Mouse (Mus musculus): ENCODE measurements at regions not wholly inside any gene's neighbourhood (a gene's known extent, or its start where the extent isn't known, plus 50 kb on each side); places are given as distances from the start of the nearest gene placed in this dataset.

GRCm38 (mm10) chr8:82265745-82266144, 137.3 kb downstream of the Il15 start:
- Histone ChIP-seq H3K9ac (replicated peaks; ENCODE audit: low read depth, low read length) (no peak overlapping the region), H3K4me3 (replicated peaks; ENCODE audit: low read length) (no peak overlapping the region), H3K4me2 (ENCODE audit: low read length) (no peak overlapping the region), H3K27me3 (replicated peaks; ENCODE audit: control insufficient read depth, insufficient read depth, low read length) (no peaks in the 10 kb centered on the region), H3K36me3 (ENCODE audit: control insufficient read depth, insufficient read depth) (no peaks in the 10 kb centered on the region), H3K27ac (ENCODE audit: low read length) (no peak overlapping the region), H3K4me1 (replicated peaks; ENCODE audit: control insufficient read depth, insufficient read depth, low read length) (no peaks in the 10 kb centered on the region), H3K9me3 (ENCODE audit: control insufficient read depth, low read length) (no peaks in the 10 kb centered on the region)
- 79% methylated on average over 3 of the region's 3 CpGs for WGBS
- no peak for ATAC-seq

GRCm38 (mm10) chr8:82262196-82262595, 140.8 kb downstream of the Il15 start:
- 56% methylated on average over 4 of the region's 4 CpGs for WGBS
- Histone ChIP-seq H3K4me2 (ENCODE audit: low read length) (no peak overlapping the region), H3K4me3 (replicated peaks; ENCODE audit: low read length) (no peak overlapping the region), H3K9me3 (ENCODE audit: control insufficient read depth, low read length) (no peaks in the 10 kb centered on the region), H3K4me1 (replicated peaks; ENCODE audit: control insufficient read depth, insufficient read depth, low read length) (no peaks in the 10 kb centered on the region), H3K9ac (replicated peaks; ENCODE audit: low read depth, low read length) (no peak overlapping the region), H3K27ac (ENCODE audit: low read length) (no peak overlapping the region), H3K36me3 (ENCODE audit: control insufficient read depth, insufficient read depth) (no peaks in the 10 kb centered on the region), H3K27me3 (replicated peaks; ENCODE audit: control insufficient read depth, insufficient read depth, low read length) (no peaks in the 10 kb centered on the region)
- no peak for ATAC-seq

DNA sequence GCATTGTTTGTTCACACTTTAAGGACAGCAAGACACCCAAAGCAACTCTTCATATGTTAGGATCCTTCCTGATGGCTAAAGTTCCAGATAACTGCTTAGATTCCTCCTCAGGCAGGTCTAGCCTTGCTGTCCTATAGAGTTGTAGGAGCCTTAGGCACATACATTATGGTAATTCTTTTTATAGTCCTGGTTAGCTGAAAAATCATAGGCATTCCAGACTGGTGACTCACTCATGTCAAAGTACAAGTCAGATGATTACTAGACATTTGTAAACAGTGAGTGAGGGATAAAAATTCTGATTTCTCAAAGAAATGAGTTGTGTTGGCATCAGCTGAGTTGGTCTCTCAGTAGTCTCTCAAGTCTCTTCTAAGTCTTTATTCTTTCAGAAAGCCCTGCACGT, 142.4 kb downstream of the Il15 start:
- 81% methylated on average over 1 of the region's 1 CpGs for WGBS
- Histone ChIP-seq H3K36me3 (ENCODE audit: control insufficient read depth, insufficient read depth) (no peaks in the 10 kb centered on the region), H3K9ac (replicated peaks; ENCODE audit: low read depth, low read length) (no peak overlapping the region), H3K4me3 (replicated peaks; ENCODE audit: low read length) (no peak overlapping the region), H3K27ac (ENCODE audit: low read length) (no peak overlapping the region), H3K9me3 (ENCODE audit: control insufficient read depth, low read length) (no peaks in the 10 kb centered on the region), H3K27me3 (replicated peaks; ENCODE audit: control insufficient read depth, insufficient read depth, low read length) (no peaks in the 10 kb centered on the region), H3K4me1 (replicated peaks; ENCODE audit: control insufficient read depth, insufficient read depth, low read length) (no peaks in the 10 kb centered on the region), H3K4me2 (ENCODE audit: low read length) (no peak overlapping the region)
- no peak for ATAC-seq

DNA sequence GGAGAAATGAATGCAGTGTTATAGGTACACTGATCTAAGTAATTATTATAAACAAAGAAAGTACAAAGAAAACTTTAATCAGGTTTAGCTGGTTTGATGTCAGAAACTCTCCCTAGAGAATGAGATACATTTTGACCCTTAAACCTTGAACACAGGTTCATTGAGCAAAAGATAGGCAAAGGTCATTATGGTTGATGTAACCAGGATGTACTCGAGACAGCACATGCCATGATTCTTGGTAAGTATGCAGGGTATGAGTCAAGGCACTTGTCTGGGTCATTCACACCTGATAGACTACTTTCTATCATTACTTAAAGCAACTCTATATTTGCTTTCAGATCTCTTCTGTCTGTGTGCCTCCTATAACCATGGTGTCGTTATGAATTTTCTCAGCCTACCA, 147.2 kb downstream of the Il15 start:
- no peak overlapping the region for H3K9ac ChIP-seq (replicated peaks; ENCODE audit: low read depth, low read length)
- H3K27me3 ChIP-seq (replicated peaks; ENCODE audit: control insufficient read depth, insufficient read depth, low read length), result no peaks in the 10 kb centered on the region
- WGBS, result 89% methylated on average over 2 of the region's 2 CpGs
- H3K4me1 ChIP-seq (replicated peaks; ENCODE audit: control insufficient read depth, insufficient read depth, low read length), result no peaks in the 10 kb centered on the region
- no peak for ATAC-seq
- no peak overlapping the region for H3K4me3 ChIP-seq (replicated peaks; ENCODE audit: low read length)
- no peaks in the 10 kb centered on the region for H3K36me3 ChIP-seq (ENCODE audit: control insufficient read depth, insufficient read depth)
- H3K9me3 ChIP-seq (ENCODE audit: control insufficient read depth, low read length), result no peaks in the 10 kb centered on the region
- H3K27ac ChIP-seq (ENCODE audit: low read length), result no peak overlapping the region
- H3K4me2 ChIP-seq (ENCODE audit: low read length), result no peak overlapping the region

DNA sequence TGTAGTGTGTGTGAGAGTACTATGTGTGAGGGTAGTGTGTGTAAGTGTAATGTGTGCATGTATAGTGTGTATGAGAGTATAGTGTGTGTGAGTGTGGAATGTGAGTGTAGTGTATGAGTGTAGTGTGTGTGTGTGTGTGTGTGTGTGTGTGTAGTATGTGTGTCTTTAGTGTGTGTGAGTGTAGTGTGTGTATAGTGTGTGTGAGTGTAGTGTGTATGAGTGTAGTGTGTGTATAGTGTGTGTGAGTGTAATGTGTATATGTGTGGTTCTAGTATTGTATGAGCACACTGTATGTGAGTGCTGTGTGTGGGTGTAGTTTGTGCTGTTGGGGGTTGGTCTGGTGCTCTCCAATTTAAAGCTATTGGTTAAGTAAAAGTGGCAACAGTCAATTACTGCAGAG, 150.6 kb downstream of the Il15 start:
- Histone ChIP-seq H3K36me3 (ENCODE audit: control insufficient read depth, insufficient read depth) (no peaks in the 10 kb centered on the region), H3K27me3 (replicated peaks; ENCODE audit: control insufficient read depth, insufficient read depth, low read length) (no peaks in the 10 kb centered on the region), H3K9ac (replicated peaks; ENCODE audit: low read depth, low read length) (no peak overlapping the region), H3K27ac (ENCODE audit: low read length) (no peak overlapping the region), H3K9me3 (ENCODE audit: control insufficient read depth, low read length) (no peaks in the 10 kb centered on the region), H3K4me2 (ENCODE audit: low read length) (no peak overlapping the region), H3K4me3 (replicated peaks; ENCODE audit: low read length) (no peak overlapping the region), H3K4me1 (replicated peaks; ENCODE audit: control insufficient read depth, insufficient read depth, low read length) (no peaks in the 10 kb centered on the region)
- no peak for ATAC-seq

- ATAC-seq, result no peak
- 90% methylated on average over 3 of the region's 3 CpGs for WGBS
- no peaks in the 10 kb centered on the region for H3K27me3 ChIP-seq (replicated peaks; ENCODE audit: control insufficient read depth, insufficient read depth, low read length)
Observed at GRCm38 (mm10) chr8:82249841-82250577, 153.0 kb downstream of the Il15 start.

DNA sequence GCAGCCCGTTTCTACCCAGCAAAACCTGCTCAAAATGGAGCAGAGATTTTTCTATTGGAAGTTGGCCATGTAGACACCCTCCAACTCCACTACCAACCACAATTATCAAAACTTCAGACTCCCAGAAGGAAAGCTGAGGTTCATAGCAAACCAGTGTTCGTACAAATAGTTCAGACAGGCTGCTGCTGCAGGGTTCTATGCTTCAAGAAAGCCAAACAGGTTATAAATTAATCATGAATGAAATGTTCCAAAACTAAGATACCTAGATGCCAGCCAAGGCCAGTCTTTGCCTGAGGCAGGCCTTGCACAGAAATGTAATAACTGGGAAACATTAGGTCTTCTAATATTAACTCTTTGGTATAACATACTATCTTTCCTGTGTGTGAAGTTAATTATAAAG, 158.9 kb downstream of the Il15 start:
- WGBS, result 66% methylated on average over 2 of the region's 2 CpGs
- H3K4me2 ChIP-seq (ENCODE audit: low read length), result no peak overlapping the region
- H3K9ac ChIP-seq (replicated peaks; ENCODE audit: low read depth, low read length), result no peak overlapping the region
- no peaks in the 10 kb centered on the region for H3K27me3 ChIP-seq (replicated peaks; ENCODE audit: control insufficient read depth, insufficient read depth, low read length)
- H3K36me3 ChIP-seq (ENCODE audit: control insufficient read depth, insufficient read depth), result no peaks in the 10 kb centered on the region
- H3K4me1 ChIP-seq (replicated peaks; ENCODE audit: control insufficient read depth, insufficient read depth, low read length), result no peaks in the 10 kb centered on the region
- ATAC-seq, result no peak
- no peak overlapping the region for H3K4me3 ChIP-seq (replicated peaks; ENCODE audit: low read length)
- H3K9me3 ChIP-seq (ENCODE audit: control insufficient read depth, low read length), result no peaks in the 10 kb centered on the region
- H3K27ac ChIP-seq (ENCODE audit: low read length), result no peak overlapping the region

More at GRCm38 (mm10) chr8:82249841-82250577, 153.0 kb downstream of the Il15 start:
- Histone ChIP-seq H3K36me3 (ENCODE audit: control insufficient read depth, insufficient read depth) (no peaks in the 10 kb centered on the region), H3K4me1 (replicated peaks; ENCODE audit: control insufficient read depth, insufficient read depth, low read length) (no peaks in the 10 kb centered on the region), H3K9me3 (ENCODE audit: control insufficient read depth, low read length) (no peaks in the 10 kb centered on the region), H3K27ac (ENCODE audit: low read length) (no peak overlapping the region), H3K4me2 (ENCODE audit: low read length) (no peak overlapping the region), H3K4me3 (replicated peaks; ENCODE audit: low read length) (no peak overlapping the region), H3K9ac (replicated peaks; ENCODE audit: low read depth, low read length) (no peak overlapping the region)

DNA sequence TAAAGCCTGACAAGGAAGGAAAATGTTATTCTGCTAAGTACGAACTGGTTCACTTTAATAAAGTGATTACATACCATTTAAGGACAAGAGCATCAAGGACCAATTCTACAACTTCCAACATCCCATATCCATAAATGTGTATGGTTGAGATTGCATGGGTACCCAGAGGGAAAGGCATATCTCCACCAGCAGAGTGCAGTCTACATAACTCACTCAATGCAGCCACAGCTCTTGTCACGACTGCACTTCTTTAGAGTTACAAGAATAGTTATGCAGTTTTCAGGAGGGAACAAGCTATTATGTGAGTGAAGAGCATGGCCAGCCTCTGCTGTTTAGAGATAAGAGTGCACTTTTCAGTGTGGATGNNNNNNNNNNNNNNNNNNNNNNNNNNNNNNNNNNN, 173.1 kb downstream of the Il15 start:
- Histone ChIP-seq H3K9me3 (ENCODE audit: control insufficient read depth, low read length) (no peaks in the 10 kb centered on the region), H3K4me2 (ENCODE audit: low read length) (no peak overlapping the region), H3K9ac (replicated peaks; ENCODE audit: low read depth, low read length) (no peak overlapping the region), H3K27me3 (replicated peaks; ENCODE audit: control insufficient read depth, insufficient read depth, low read length) (no peaks in the 10 kb centered on the region), H3K36me3 (ENCODE audit: control insufficient read depth, insufficient read depth) (no peaks in the 10 kb centered on the region), H3K4me3 (replicated peaks; ENCODE audit: low read length) (no peak overlapping the region), H3K4me1 (replicated peaks; ENCODE audit: control insufficient read depth, insufficient read depth, low read length) (no peaks in the 10 kb centered on the region), H3K27ac (ENCODE audit: low read length) (no peak overlapping the region)
- WGBS, result 72% methylated on average over 2 of the region's 2 CpGs
- no peak for ATAC-seq

DNA sequence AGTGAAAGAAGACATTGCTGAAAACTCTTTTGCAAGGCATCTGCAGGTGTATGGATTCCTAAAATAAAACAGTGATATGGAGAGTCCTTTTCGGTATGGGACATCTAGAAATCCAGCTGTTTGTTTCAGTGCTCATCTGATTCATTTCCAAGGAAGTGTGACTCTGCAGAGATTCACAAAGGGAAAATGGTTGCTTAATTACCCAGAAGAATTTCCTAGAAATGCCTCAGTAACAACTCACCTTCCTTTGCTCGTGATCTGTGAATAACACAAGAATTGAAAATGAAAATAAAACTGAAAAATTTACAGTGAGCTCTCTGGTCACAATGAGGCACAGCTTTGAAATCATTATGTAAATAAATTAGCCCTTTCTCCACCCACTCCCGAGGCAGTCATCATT, 201.3 kb downstream of the Il15 start:
- Histone ChIP-seq H3K9me3 (ENCODE audit: control insufficient read depth, low read length) (no peaks in the 10 kb centered on the region), H3K9ac (replicated peaks; ENCODE audit: low read depth, low read length) (no peak overlapping the region), H3K27me3 (replicated peaks; ENCODE audit: control insufficient read depth, insufficient read depth, low read length) (no peaks in the 10 kb centered on the region), H3K4me3 (replicated peaks; ENCODE audit: low read length) (no peak overlapping the region), H3K36me3 (ENCODE audit: control insufficient read depth, insufficient read depth) (no peaks in the 10 kb centered on the region), H3K4me2 (ENCODE audit: low read length) (no peak overlapping the region), H3K27ac (ENCODE audit: low read length) (no peak overlapping the region), H3K4me1 (replicated peaks; ENCODE audit: control insufficient read depth, insufficient read depth, low read length) (no peaks in the 10 kb centered on the region)
- WGBS, result 38% methylated on average over 3 of the region's 3 CpGs
- ATAC-seq, result no peak

- Histone ChIP-seq H3K9me3 (ENCODE audit: control insufficient read depth, low read length) (no peaks in the 10 kb centered on the region), H3K36me3 (ENCODE audit: control insufficient read depth, insufficient read depth) (no peaks in the 10 kb centered on the region), H3K27me3 (replicated peaks; ENCODE audit: control insufficient read depth, insufficient read depth, low read length) (no peaks in the 10 kb centered on the region), H3K27ac (ENCODE audit: low read length) (no peak overlapping the region), H3K9ac (replicated peaks; ENCODE audit: low read depth, low read length) (no peak overlapping the region), H3K4me2 (ENCODE audit: low read length) (no peak overlapping the region), H3K4me1 (replicated peaks; ENCODE audit: control insufficient read depth, insufficient read depth, low read length) (no peaks in the 10 kb centered on the region), H3K4me3 (replicated peaks; ENCODE audit: low read length) (no peak overlapping the region)
- no peak for ATAC-seq
- 97% methylated on average over 3 of the region's 3 CpGs for WGBS
Observed at GRCm38 (mm10) chr8:82200176-82200575, 202.8 kb downstream of the Il15 start.
